Mouse (Mus musculus) myocyte (in vitro differentiated cells): ENCODE data around the gene Il13. TPM values are rescaled to one million over a fixed set of nuclear protein-coding genes. Genes with fewer than 3 reads are reported as not detected.

Experiments
- H3K27me3 ChIP-seq: one replicate; pipeline ENCODE4 v1.6.1; 2011; ENCODE audit not compliant: control insufficient read depth, insufficient read depth, insufficient read length
- H3K36me3 ChIP-seq: one replicate; pipeline ENCODE4 v1.6.1; 2011; ENCODE audit not compliant: control insufficient read depth, insufficient read depth
- H3K4me2 ChIP-seq: one replicate; pipeline ENCODE4 v1.6.1; 2011; ENCODE audit warnings: low read depth, control low read depth
- H3K4me3 ChIP-seq: one replicate; pipeline ENCODE4 v1.5.1; 2011; ENCODE audit warnings: mild to moderate bottlenecking, control low read depth, moderate library complexity
- H3K79me2 ChIP-seq: one replicate; pipeline ENCODE4 v1.6.1; 2011; ENCODE audit not compliant: control insufficient read depth, insufficient read depth
- H3ac ChIP-seq: one replicate; pipeline ENCODE4 v1.6.1; 2011; ENCODE audit not compliant: control insufficient read depth, insufficient read length
- CEBPB ChIP-seq: IDR thresholded peaks from 2 replicates; pipeline ENCODE4 v1.6.1; 2011; ENCODE audit warnings: mild to moderate bottlenecking, moderate library complexity; ENCODE audit not compliant: poor library complexity, insufficient read depth, severe bottlenecking
- E2F4 ChIP-seq: IDR thresholded peaks from one replicate; pipeline ENCODE4 v1.6.1; 2011; ENCODE audit warnings: mild to moderate bottlenecking, control low read depth, moderate library complexity; ENCODE audit not compliant: insufficient read depth
- MAX ChIP-seq: IDR thresholded peaks from one replicate; pipeline ENCODE4 v1.6.1; 2011; ENCODE audit warnings: low read depth, mild to moderate bottlenecking, control low read depth
- MYOD1 ChIP-seq, 3 experiments: IDR thresholded peaks; one replicate each; pipeline ENCODE4 v1.6.1; 2011; ENCODE audit warnings: control low read depth in 2 of 3, low read depth in 2 of 3, mild to moderate bottlenecking in 2 of 3, moderate library complexity in 1 of 3; ENCODE audit not compliant: insufficient read length in 2 of 3, control insufficient read depth in 1 of 3
- MYOG ChIP-seq, 3 experiments: IDR thresholded peaks; one replicate each; pipeline ENCODE4 v1.6.1; 2011; ENCODE audit warnings: control low read depth in 2 of 3, low read depth in 2 of 3, mild to moderate bottlenecking in 2 of 3; ENCODE audit not compliant: insufficient read length in 2 of 3, control insufficient read depth in 1 of 3, insufficient read depth in 1 of 3
- POLR2A ChIP-seq: IDR thresholded peaks from one replicate; pipeline ENCODE4 v1.6.1; 2011; ENCODE audit warnings: low read depth, mild to moderate bottlenecking, control low read depth, moderate library complexity; ENCODE audit not compliant: insufficient read length
- POLR2AphosphoS2 ChIP-seq: IDR thresholded peaks from one replicate; pipeline ENCODE4 v1.6.1; 2011; ENCODE audit warnings: low read depth, control low read depth; ENCODE audit not compliant: insufficient read length
- REST ChIP-seq: IDR thresholded peaks from one replicate; pipeline ENCODE4 v1.6.1; 2011; ENCODE audit warnings: mild to moderate bottlenecking, control low read depth, moderate library complexity; ENCODE audit not compliant: insufficient read depth, insufficient read length
- SRF ChIP-seq: IDR thresholded peaks from one replicate; pipeline ENCODE4 v1.6.1; 2011; ENCODE audit warnings: low read depth; ENCODE audit not compliant: control insufficient read depth, insufficient read length
- TCF12 ChIP-seq: IDR thresholded peaks from one replicate; pipeline ENCODE4 v1.6.1; 2011; ENCODE audit warnings: mild to moderate bottlenecking, control low read depth; ENCODE audit not compliant: poor library complexity, insufficient read depth, severe bottlenecking
- TCF3 ChIP-seq: IDR thresholded peaks from one replicate; pipeline ENCODE4 v1.6.1; 2011; ENCODE audit warnings: low read depth, control low read depth; ENCODE audit not compliant: insufficient read length
- USF1 ChIP-seq: IDR thresholded peaks from one replicate; pipeline ENCODE4 v1.6.1; 2011; ENCODE audit warnings: low read depth, mild to moderate bottlenecking, control low read depth, moderate library complexity
- polyA plus RNA-seq: library from polyadenylated mRNA; unstranded; fragments of >200 nt; fragmentation: generic; extraction: Trizol; gene quantifications from one replicate; pipeline ENCODE4 v1.2.1, GENCODE M21; 2012; ENCODE audit warnings: missing spikeins

Gene Il13
- polyA plus RNA-seq, 1 experiment = not detected

DNA sequence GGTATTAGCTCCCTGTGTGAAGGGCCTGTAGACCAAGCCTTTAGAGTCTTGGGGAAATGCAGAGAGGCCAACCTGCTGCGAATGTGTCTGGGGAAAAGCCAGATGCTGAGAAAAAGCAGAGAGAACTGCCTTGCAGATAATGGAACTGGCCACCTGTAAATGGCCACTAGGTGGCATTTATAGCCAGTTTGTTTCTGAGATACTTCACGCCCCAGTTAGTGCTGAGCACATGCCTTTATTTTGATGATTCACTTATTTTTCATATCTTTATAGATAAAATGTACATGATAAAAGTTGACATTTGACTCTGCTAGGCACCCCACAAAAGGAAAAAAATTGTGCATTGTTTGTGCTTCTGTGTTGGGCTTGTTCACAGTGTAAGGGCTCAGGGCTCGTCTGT, 49.7 kb downstream of the Il13 start:
- no peaks in the 10 kb centered on the region for H3K27me3 ChIP-seq
- H3K79me2 ChIP-seq = no peaks in the 10 kb centered on the region
- no peak overlapping the region for H3ac ChIP-seq
- no peak overlapping the region for H3K4me3 ChIP-seq
- no peak overlapping the region for H3K4me2 ChIP-seq
- no peak for TF ChIP-seq TCF12
- TF ChIP-seq POLR2A = no peak
- no peak for TF ChIP-seq SRF
- no peak for TF ChIP-seq REST
- TF ChIP-seq E2F4 = no peak
- peaks cover 46% of the 10 kb centered on the region for H3K36me3 ChIP-seq

DNA sequence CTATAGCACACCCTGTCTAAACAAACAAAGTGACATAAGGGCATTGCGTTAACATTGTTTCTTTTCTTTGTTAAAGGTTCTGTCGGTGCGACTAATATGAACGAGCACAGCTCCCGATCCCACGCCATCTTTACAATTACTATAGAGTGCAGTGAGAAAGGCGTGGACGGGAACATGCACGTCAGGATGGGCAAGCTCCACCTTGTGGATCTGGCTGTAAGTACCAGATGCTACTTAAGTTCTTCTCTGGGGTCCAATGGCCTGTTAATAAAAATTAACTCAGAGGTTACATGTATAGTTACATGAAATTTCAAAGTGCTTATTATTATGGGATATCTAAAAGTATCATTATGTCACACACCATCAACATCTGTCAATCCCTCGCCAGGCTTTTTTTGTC, 51.4 kb downstream of the Il13 start:
- Histone ChIP-seq H3ac (no peak overlapping the region), H3K4me3 (no peak overlapping the region), H3K79me2 (no peaks in the 10 kb centered on the region), H3K27me3 (no peaks in the 10 kb centered on the region), H3K4me2 (no peak overlapping the region), H3K36me3 (peaks cover 47% of the 10 kb centered on the region)
- TF ChIP-seq SRF = no peak
- TF ChIP-seq E2F4 = no peak
- no peak for TF ChIP-seq POLR2AphosphoS2
- no peak for TF ChIP-seq MAX
- no peak for TF ChIP-seq MYOG (IDR thresholded peaks at IDR 0.05; ENCODE audit: control insufficient read depth in 1 of 3, insufficient read depth in 1 of 3, insufficient read length in 2 of 3, low read depth in 2 of 3)
- no peak for TF ChIP-seq TCF3
- no peak for TF ChIP-seq TCF12
- no peak for TF ChIP-seq MYOD1 (IDR thresholded peaks at IDR 0.05; ENCODE audit: control insufficient read depth in 1 of 3, insufficient read length in 2 of 3, low read depth in 2 of 3)
- TF ChIP-seq REST = no peak
- no peak for TF ChIP-seq POLR2A
- TF ChIP-seq CEBPB = no peak
- no peak for TF ChIP-seq USF1

Other genes with a start within 250 kb of the Il13 start
- gene Leap2, start 211.5 kb downstream of the Il13 start, polyA plus RNA-seq = not detected
- gene Uqcrq, start 203.9 kb downstream of the Il13 start, polyA plus RNA-seq = 1,153 TPM
- 3.7 TPM for gene Gdf9, start 203.7 kb downstream of the Il13 start, polyA plus RNA-seq
- 0.02 TPM for gene Gm10447, start 177.6 kb downstream of the Il13 start, polyA plus RNA-seq
- gene Shroom1, start 177.5 kb downstream of the Il13 start, polyA plus RNA-seq = 0.88 TPM
- gene Gm9837, start 164.2 kb downstream of the Il13 start, polyA plus RNA-seq = not detected
- gene Gm9945, start 154.5 kb downstream of the Il13 start, polyA plus RNA-seq = not detected
- not detected for gene Sowaha, start 154.4 kb downstream of the Il13 start, polyA plus RNA-seq
- 92.4 TPM for gene Sept8, start 115.4 kb downstream of the Il13 start, polyA plus RNA-seq
- 13.6 TPM for gene Kif3a, start 67.3 kb downstream of the Il13 start, polyA plus RNA-seq
- gene Il4, start 16.0 kb downstream of the Il13 start, polyA plus RNA-seq = 0.19 TPM
- gene Rad50, start 72.6 kb upstream of the Il13 start, polyA plus RNA-seq = 4.3 TPM
- gene Il5, start 86.1 kb upstream of the Il13 start, polyA plus RNA-seq = not detected
- gene Irf1, start 135.3 kb upstream of the Il13 start, polyA plus RNA-seq = 25.0 TPM
- 0.19 TPM for gene Gm17334, start 138.5 kb upstream of the Il13 start, polyA plus RNA-seq
- gene Gm12216, start 224.6 kb upstream of the Il13 start, polyA plus RNA-seq = 1.6 TPM